Mouse (Mus musculus) cortical plate, adult 2 months (tissue): Measurements from ENCODE around the gene Urm1.

Experiments used
- CTCF ChIP-seq: fragments of 200-500 bp; IDR thresholded peaks from 2 replicates; pipeline ENCODE4 v1.5.1; 2011; ENCODE audit warnings: mild to moderate bottlenecking, control low read depth, low read length; ENCODE audit not compliant: insufficient read depth; ENCODE audit errors: extremely low read depth
- POLR2A ChIP-seq: fragments of 200-500 bp; IDR thresholded peaks from 2 replicates; pipeline ENCODE4 v1.6.1; 2011; ENCODE audit warnings: mild to moderate bottlenecking, low read length, control low read depth; ENCODE audit not compliant: insufficient read depth; ENCODE audit errors: extremely low read depth

- TF ChIP-seq CTCF (peak; percentile 75), POLR2A (no peak)
Observed at GRCm38 (mm10) chr2:29858748-29859473, 39.0 kb downstream of the Urm1 start.
